In genomic region chr3:126227575-126227974, GRCm38 (mm10) we compare ENCODE assay signal across 31 mouse cellular contexts.
"Had no signal": no experiment of that assay in that cellular context is flagged by ENCODE, and none has a peak within 500 bp of the region (broad histone marks: within the 10 kb centered on the region; RNA-seq: fewer than 3 reads in every experiment).

No protein-coding gene starts in this region.

- H3K4me2 ChIP-seq: limb, embryonic 12.5 days; limb, embryonic 13.5 days; limb, embryonic 15.5 days; liver, embryonic 11.5 days; liver, embryonic 12.5 days; liver, embryonic 13.5 days; liver, embryonic 15.5 days; lung, embryonic 14.5 days; lung, embryonic 15.5 days; midbrain, embryonic 11.5 days; midbrain, embryonic 12.5 days; midbrain, embryonic 13.5 days; midbrain, embryonic 15.5 days had no signal

- H3K9me3 ChIP-seq: limb, embryonic 10.5 days; limb, embryonic 12.5 days; limb, embryonic 13.5 days; limb, embryonic 15.5 days; liver, embryonic 12.5 days; liver, embryonic 13.5 days; liver, embryonic 15.5 days; lung, embryonic 15.5 days; megakaryocyte, embryonic 14.5 days; midbrain, embryonic 10.5 days; midbrain, embryonic 12.5 days; midbrain, embryonic 13.5 days; midbrain, embryonic 15.5 days had no signal

- H3K4me3 ChIP-seq: limb, embryonic 10.5 days; limb, embryonic 12.5 days; limb, embryonic 13.5 days; limb, embryonic 15.5 days; liver, embryonic 12.5 days; liver, embryonic 13.5 days; liver, embryonic 15.5 days; lung, embryonic 15.5 days; megakaryocyte, embryonic 14.5 days; midbrain, embryonic 10.5 days; midbrain, embryonic 12.5 days; midbrain, embryonic 13.5 days; midbrain, embryonic 15.5 days; myocyte had no signal

- H3K27me3 ChIP-seq: limb, embryonic 12.5 days; limb, embryonic 13.5 days; limb, embryonic 15.5 days; liver, embryonic 12.5 days; liver, embryonic 13.5 days; liver, embryonic 15.5 days; lung, embryonic 15.5 days; megakaryocyte, embryonic 14.5 days; midbrain, embryonic 12.5 days; midbrain, embryonic 13.5 days; midbrain, embryonic 15.5 days had no signal

- H3K9ac ChIP-seq: limb, embryonic 12.5 days; limb, embryonic 13.5 days; limb, embryonic 15.5 days; liver, embryonic 12.5 days; liver, embryonic 13.5 days; liver, embryonic 14.5 days; liver, embryonic 15.5 days; liver, postnatal 0 days; lung, embryonic 14.5 days; lung, embryonic 15.5 days; midbrain, embryonic 12.5 days; midbrain, embryonic 13.5 days; midbrain, embryonic 15.5 days had no signal

- H3K27ac ChIP-seq: limb, embryonic 10.5 days; limb, embryonic 12.5 days; limb, embryonic 13.5 days; limb, embryonic 15.5 days; liver, embryonic 12.5 days; liver, embryonic 13.5 days; liver, embryonic 14.5 days; liver, embryonic 15.5 days; lung, embryonic 15.5 days; macrophage; midbrain, embryonic 10.5 days; midbrain, embryonic 12.5 days; midbrain, embryonic 13.5 days; midbrain, embryonic 15.5 days had no signal

- ATAC-seq: liver, embryonic 12.5 days; liver, postnatal 0 days; lung, postnatal 0 days; midbrain, embryonic 13.5 days; midbrain, embryonic 15.5 days; midbrain, embryonic 16.5 days had no signal

- DNase-seq: left cerebral cortex, postnatal 4 days; liver; liver, embryonic 13.5 days; liver, postnatal 0 days; lung, adult 18-20 months; lung, adult 2 months; lung, embryonic 14.5 days; lung, postnatal 10 days; lung, postnatal 14 days; lung, postnatal 36 days; lung, postnatal 4 days; midbrain, embryonic 14.5 days had no signal

- H3K4me1 ChIP-seq: limb, embryonic 10.5 days; limb, embryonic 12.5 days; limb, embryonic 13.5 days; limb, embryonic 15.5 days; liver, embryonic 12.5 days; liver, embryonic 13.5 days; liver, embryonic 15.5 days; lung, embryonic 15.5 days; megakaryocyte, embryonic 14.5 days; midbrain, embryonic 10.5 days; midbrain, embryonic 12.5 days; midbrain, embryonic 13.5 days; midbrain, embryonic 15.5 days had no signal

- H3K36me3 ChIP-seq: limb, embryonic 10.5 days; limb, embryonic 12.5 days; limb, embryonic 13.5 days; limb, embryonic 15.5 days; liver, embryonic 12.5 days; liver, embryonic 13.5 days; liver, embryonic 15.5 days; lung, embryonic 15.5 days; midbrain, embryonic 10.5 days; midbrain, embryonic 12.5 days; midbrain, embryonic 13.5 days; midbrain, embryonic 15.5 days had no signal
